Mouse (Mus musculus) skeletal muscle tissue, adult 2 months (tissue): ENCODE measurements around the gene Pdzk1.

ENCODE experiments used
- DNase-seq: peaks from one replicate; pipeline ENCODE4 v3.0.0-alpha.2; 2012; ENCODE audit warnings: low read depth, low spot score

Pdzk1 gene

GRCm38 (mm10) chr3:96834587-96835348 lies 5.7 kb downstream of the Pdzk1 start:
- DNase-seq: no peak

GRCm38 (mm10) chr3:96836414-96836813 lies 7.3 kb downstream of the Pdzk1 start:
- DNase-seq: no peak

- no peak for DNase-seq
Observed at GRCm38 (mm10) chr3:96838996-96839645, 10.0 kb downstream of the Pdzk1 start.

GRCm38 (mm10) chr3:96845191-96845590 lies 16.1 kb downstream of the Pdzk1 start:
- no peak for DNase-seq

GRCm38 (mm10) chr3:96845806-96846205 lies 16.7 kb downstream of the Pdzk1 start:
- DNase-seq: no peak

- no peak for DNase-seq
Observed at GRCm38 (mm10) chr3:96846985-96847384, 17.9 kb downstream of the Pdzk1 start.

- DNase-seq: no peak
Observed at GRCm38 (mm10) chr3:96847661-96848060, 18.6 kb downstream of the Pdzk1 start.

GRCm38 (mm10) chr3:96848470-96848869 lies 19.4 kb downstream of the Pdzk1 start:
- DNase-seq: no peak

- DNase-seq: no peak
Observed at GRCm38 (mm10) chr3:96849168-96849727, 20.2 kb downstream of the Pdzk1 start.

- no peak for DNase-seq
Observed at GRCm38 (mm10) chr3:96852561-96852960, 23.5 kb downstream of the Pdzk1 start.

GRCm38 (mm10) chr3:96854376-96854775 lies 25.3 kb downstream of the Pdzk1 start:
- no peak for DNase-seq

- DNase-seq: no peak
Observed at GRCm38 (mm10) chr3:96855833-96856232, 26.7 kb downstream of the Pdzk1 start.

- DNase-seq: no peak
Observed at GRCm38 (mm10) chr3:96860498-96860897, 31.4 kb downstream of the Pdzk1 start.

- no peak for DNase-seq
Observed at GRCm38 (mm10) chr3:96867863-96868262, 38.8 kb downstream of the Pdzk1 start.

- no peak for DNase-seq
Observed at GRCm38 (mm10) chr3:96868566-96868965, 39.5 kb downstream of the Pdzk1 start.

GRCm38 (mm10) chr3:96869091-96869490 lies 40.0 kb downstream of the Pdzk1 start:
- DNase-seq: no peak

- no peak for DNase-seq
Observed at GRCm38 (mm10) chr3:96870270-96870669, 41.2 kb downstream of the Pdzk1 start.

- no peak for DNase-seq
Observed at GRCm38 (mm10) chr3:96871070-96871469, 42.0 kb downstream of the Pdzk1 start.

GRCm38 (mm10) chr3:96872501-96872900 lies 43.4 kb downstream of the Pdzk1 start:
- no peak for DNase-seq

GRCm38 (mm10) chr3:96874808-96875571 lies 45.9 kb downstream of the Pdzk1 start:
- DNase-seq: no peak

GRCm38 (mm10) chr3:96879536-96879935 lies 50.5 kb downstream of the Pdzk1 start:
- no peak for DNase-seq

GRCm38 (mm10) chr3:96880385-96880784 lies 51.3 kb downstream of the Pdzk1 start:
- no peak for DNase-seq
